Comparison of ENCODE assay signal across 8 mouse cellular contexts in the genomic region with DNA sequence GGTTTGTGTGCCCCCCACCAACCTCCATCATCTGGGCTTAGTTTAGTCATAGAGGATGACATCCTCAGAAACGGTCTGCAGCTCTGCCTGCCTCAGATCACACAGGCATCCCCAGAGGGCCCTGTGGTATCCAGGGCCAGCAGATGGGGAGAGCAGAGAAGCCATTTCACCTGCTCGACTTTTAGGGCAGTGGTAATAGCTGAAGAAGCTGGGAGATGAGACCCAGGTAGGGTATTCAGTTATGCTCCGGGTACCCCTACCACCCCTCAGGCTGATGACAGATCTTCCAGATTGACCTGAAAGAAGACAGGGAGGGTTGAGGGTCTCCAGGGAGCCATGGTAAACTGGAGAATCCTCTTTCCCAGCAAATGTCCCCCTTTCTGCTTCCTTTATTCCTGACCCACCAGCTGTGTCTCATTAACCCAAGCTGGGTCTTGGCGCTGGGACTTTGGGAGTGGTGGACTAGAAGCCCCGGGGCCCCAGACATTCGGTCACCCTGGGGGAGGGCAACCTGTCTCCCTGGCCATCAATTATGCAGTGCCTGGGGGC. TPM values are rescaled to one million over a fixed set of nuclear protein-coding genes. Genes with fewer than 3 reads are reported as not detected.
A peak's percentile ranks its signal among the peaks of the same experiment; 100 is the strongest.
DNase-seq lines count a peak whose midpoint lies in the region; ATAC-seq and TF ChIP-seq lines count a peak whose summit lies in the region.

No protein-coding gene starts in this region.

- dilution Hi-C loops in CH12.LX (cut with MboI; ENCODE audit: extremely low pct_ligation_motif_present, extremely low pct_unique_long_range_greater_than_20kb, low sequenced_read_pairs) = no loop called here

- ATAC-seq in forebrain, embryonic 16.5 days = no peak
- no peak for ATAC-seq in liver, postnatal 0 days

- no peak for TF ChIP-seq EP300 in CH12.LX (IDR thresholded peaks at IDR 0.05; ENCODE audit: low read length)
- no peak for TF ChIP-seq EP300 in liver, postnatal 0 days (IDR thresholded peaks at IDR 0.05; ENCODE audit: low read depth)

- DNase-seq in cerebellum, postnatal 10 days = peak; percentile 65 to 66
- DNase-seq in cerebellum, adult 9-10 months = no peak
- DNase-seq in CH12.LX (ENCODE audit: extremely low read depth) = peak; percentile 64
- DNase-seq in liver, postnatal 0 days = no peak
- DNase-seq in right cerebral cortex, postnatal 14 days = no peak
- no peak for DNase-seq in ovary, adult 18-20 months (ENCODE audit: low spot score)
- DNase-seq in T-cell, adult 2 months (ENCODE audit: low spot score) = no peak

- H3K36me3 ChIP-seq in CH12.LX (replicated peaks in 1 of 2; ENCODE audit: control insufficient read depth in 1 of 2, insufficient read depth in 1 of 2, low read length in 1 of 2) = peaks cover 0 to 8% of the 10 kb centered on the region in 2 experiments
- peaks cover 3% of the 10 kb centered on the region for H3K36me3 ChIP-seq in forebrain, embryonic 16.5 days (ENCODE audit: control insufficient read depth, insufficient read depth)
- no peaks in the 10 kb centered on the region for H3K36me3 ChIP-seq in liver, postnatal 0 days (replicated peaks; ENCODE audit: insufficient read depth, low read length)

- no peak overlapping the region for H3K4me3 ChIP-seq in CH12.LX (replicated peaks in 1 of 3; ENCODE audit: low read depth in 2 of 3, low read length in 2 of 3, poor library complexity in 1 of 3)
- H3K4me3 ChIP-seq in forebrain, embryonic 16.5 days (replicated peaks; ENCODE audit: low read length) = no peak overlapping the region
- no peak overlapping the region for H3K4me3 ChIP-seq in liver, postnatal 0 days (ENCODE audit: low read depth, low read length)

- no peaks in the 10 kb centered on the region for H3K79me2 ChIP-seq in CH12.LX (replicated peaks; ENCODE audit: control insufficient read depth, extremely low read depth, insufficient read depth, poor library complexity, severe bottlenecking)

- 14% methylated on average over 6 of the region's 6 CpGs for WGBS in forebrain, embryonic 16.5 days
- WGBS in liver, postnatal 0 days (ENCODE audit: insufficient replicate concordance) = 40% methylated on average over 6 of the region's 6 CpGs

- H3K4me2 ChIP-seq in CH12.LX (ENCODE audit: insufficient read depth, low read depth, poor library complexity, severe bottlenecking) = peak overlapping the region; percentile 94
- H3K4me2 ChIP-seq in forebrain, embryonic 16.5 days (ENCODE audit: low read length) = peak overlapping the region; percentile 65
- peak overlapping the region; percentile 97; the same call in 1 of the 2 replicates for H3K4me2 ChIP-seq in liver, postnatal 0 days (ENCODE audit: low read depth, low read length)

- H3K9ac ChIP-seq in CH12.LX (ENCODE audit: insufficient read depth, low read depth) = peak overlapping the region; percentile 0; the same call in 1 of the 2 replicates
- H3K9ac ChIP-seq in forebrain, embryonic 16.5 days (replicated peaks; ENCODE audit: low read depth, low read length) = no peak overlapping the region
- H3K9ac ChIP-seq in liver, postnatal 0 days (replicated peaks) = 0 out of 2 replicates have a peak overlapping the region, but pooled peaks have one; percentile 58

- peaks cover 3% of the 10 kb centered on the region for H3K27me3 ChIP-seq in CH12.LX (replicated peaks)
- H3K27me3 ChIP-seq in forebrain, embryonic 16.5 days (replicated peaks; ENCODE audit: control insufficient read depth, insufficient read depth, low read length) = no peaks in the 10 kb centered on the region
- 0 out of 2 replicates have a peak, but pooled peaks cover 5% of the 10 kb centered on the region for H3K27me3 ChIP-seq in liver, postnatal 0 days (ENCODE audit: insufficient read depth, low read length)

- TF ChIP-seq CTCF in CH12.LX (conservative IDR thresholded peaks at IDR 0.05 in 1 of 2, IDR thresholded peaks at IDR 0.05 in 1 of 2; ENCODE audit: low read depth in 2 of 2, low read length in 2 of 2) = no peak
- TF ChIP-seq CTCF in liver, postnatal 0 days (IDR thresholded peaks at IDR 0.05; ENCODE audit: low read depth) = no peak

- in situ Hi-C loops in CH12.LX (cut with MboI; ENCODE audit: low pct_ligation_motif_present, low pct_unique_long_range_greater_than_20kb, low sequenced_read_pairs) = no loop called here

- TF ChIP-seq RAD21 in CH12.LX (IDR thresholded peaks at IDR 0.05; ENCODE audit: low read depth, low read length) = no peak

- peaks cover 24 to 55% of the 10 kb centered on the region in 2 experiments for H3K4me1 ChIP-seq in CH12.LX (ENCODE audit: control insufficient read depth in 1 of 2, insufficient read depth in 2 of 2)
- H3K4me1 ChIP-seq in forebrain, embryonic 16.5 days (replicated peaks; ENCODE audit: control insufficient read depth, insufficient read depth, low read length) = peaks cover 71% of the 10 kb centered on the region
- peaks cover 15% of the 10 kb centered on the region for H3K4me1 ChIP-seq in liver, postnatal 0 days (ENCODE audit: insufficient read depth)

- H3K27ac ChIP-seq in CH12.LX (ENCODE audit: insufficient read depth, low read depth) = no peak overlapping the region
- peak overlapping the region; percentile 90 for H3K27ac ChIP-seq in forebrain, embryonic 16.5 days (ENCODE audit: low read length)
- no peak overlapping the region for H3K27ac ChIP-seq in liver, postnatal 0 days (ENCODE audit: low read depth)

- no peaks in the 10 kb centered on the region for H3K9me3 ChIP-seq in CH12.LX (replicated peaks; ENCODE audit: low read length)
- H3K9me3 ChIP-seq in forebrain, embryonic 16.5 days (ENCODE audit: control insufficient read depth, low read length) = no peaks in the 10 kb centered on the region
- no peaks in the 10 kb centered on the region for H3K9me3 ChIP-seq in liver, postnatal 0 days (ENCODE audit: low read length)

- 0 out of 2 replicates have a peak, but pooled peaks have one; percentile 17 for TF ChIP-seq POLR2A in CH12.LX (IDR thresholded peaks at IDR 0.05; ENCODE audit: low read depth, low read length)

TF ChIP-seq in CH12.LX, 34 proteins besides CTCF, POLR2A, EP300 and RAD21:
- TF ChIP-seq UBTF (IDR thresholded peaks at IDR 0.05; ENCODE audit: low read depth, low read length) (no peak), ZMIZ1 (IDR thresholded peaks at IDR 0.05; ENCODE audit: low read depth, low read length) (peak; percentile 67; the same call in 1 of the 2 replicates), SIN3A (IDR thresholded peaks at IDR 0.05; ENCODE audit: low read length) (no peak), SMC3 (IDR thresholded peaks at IDR 0.05; ENCODE audit: low read depth, low read length) (no peak)
TF ChIP-seq in CH12.LX: peak in this region for 1.

RNA-seq across cellular contexts. Expression of gene Map3k12, which starts 5.5 kb away (rescaled TPM):
- total RNA-seq in CH12.LX (2012; rRNA removed) (2.8 and 3.0 TPM in 2 replicates), CH12.LX (2014; rRNA removed) (1.4 and 1.5 TPM in 2 replicates)
- polyA plus RNA-seq in CH12.LX (2012; ENCODE audit: insufficient read length, low read depth) = 2.3 and 3.0 TPM in 2 replicates
- 58.7 and 69.5 TPM in 2 replicates for polyA plus RNA-seq in forebrain, embryonic 16.5 days (2015; fragmentation: Nextera tagmentation; extraction: Ambion mirVana)
- 0.53 and 0.85 TPM in 2 replicates for polyA plus RNA-seq in liver, postnatal 0 days (2015; fragmentation: Nextera tagmentation; extraction: Ambion mirVana)

RNA-seq across cellular contexts. Expression of gene Tarbp2, which starts 6.6 kb away (rescaled TPM):
- total RNA-seq in CH12.LX (2012; rRNA removed) (75.6 and 95.5 TPM in 2 replicates), CH12.LX (2014; rRNA removed) (53.1 and 62.2 TPM in 2 replicates)
- polyA plus RNA-seq in CH12.LX (2012; ENCODE audit: insufficient read length, low read depth) = 105 and 136 TPM in 2 replicates
- 97.2 and 114 TPM in 2 replicates for polyA plus RNA-seq in forebrain, embryonic 16.5 days (2015; fragmentation: Nextera tagmentation; extraction: Ambion mirVana)
- polyA plus RNA-seq in liver, postnatal 0 days (2015; fragmentation: Nextera tagmentation; extraction: Ambion mirVana) = 26.8 and 27.8 TPM in 2 replicates

RNA-seq across cellular contexts. Expression of gene Gm10337, which starts 7.8 kb away (rescaled TPM):
- not detected in 2 replicates for total RNA-seq in CH12.LX (2012; rRNA removed)
- not detected in 2 replicates for total RNA-seq in CH12.LX (2014; rRNA removed)
- not detected in 2 replicates for polyA plus RNA-seq in CH12.LX (2012; ENCODE audit: insufficient read length, low read depth)
- polyA plus RNA-seq in forebrain, embryonic 16.5 days (2015; fragmentation: Nextera tagmentation; extraction: Ambion mirVana) = 17.3 and 22.2 TPM in 2 replicates
- not detected in 2 replicates for polyA plus RNA-seq in liver, postnatal 0 days (2015; fragmentation: Nextera tagmentation; extraction: Ambion mirVana)

RNA-seq across cellular contexts. Expression of gene Npff, which starts 13.4 kb away (rescaled TPM):
- total RNA-seq in CH12.LX (2012; rRNA removed) (0.76 and 1.0 TPM in 2 replicates), CH12.LX (2014; rRNA removed) (0.82 and 1.1 TPM in 2 replicates)
- 2.1 and 2.7 TPM in 2 replicates for polyA plus RNA-seq in CH12.LX (2012; ENCODE audit: insufficient read length, low read depth)
- polyA plus RNA-seq in forebrain, embryonic 16.5 days (2015; fragmentation: Nextera tagmentation; extraction: Ambion mirVana) = 2.9 and 3.1 TPM in 2 replicates
- polyA plus RNA-seq in liver, postnatal 0 days (2015; fragmentation: Nextera tagmentation; extraction: Ambion mirVana) = 0.42 and 0.60 TPM in 2 replicates

RNA-seq across cellular contexts. Expression of gene Pcbp2, which starts 41.0 kb away (rescaled TPM):
- total RNA-seq in CH12.LX (2012; rRNA removed) (263 and 281 TPM in 2 replicates), CH12.LX (2014; rRNA removed) (308 and 379 TPM in 2 replicates)
- polyA plus RNA-seq in CH12.LX (2012; ENCODE audit: insufficient read length, low read depth) = 1,350 and 1,545 TPM in 2 replicates
- polyA plus RNA-seq in forebrain, embryonic 16.5 days (2015; fragmentation: Nextera tagmentation; extraction: Ambion mirVana) = 144 and 149 TPM in 2 replicates
- 68.4 and 70.9 TPM in 2 replicates for polyA plus RNA-seq in liver, postnatal 0 days (2015; fragmentation: Nextera tagmentation; extraction: Ambion mirVana)

Comparison
In these comparisons a context has a peak if more than half of its experiments do, and no peak if none do; other contexts are left out.
1. DNase-seq: peak in cerebellum, postnatal 10 days (2 of 2) and CH12.LX (single experiment); none in cerebellum, adult 9-10 months (single experiment), liver, postnatal 0 days (single experiment), right cerebral cortex, postnatal 14 days (single experiment), ovary, adult 18-20 months (single experiment) and T-cell, adult 2 months (single experiment).
2. RNA of gene Map3k12, which starts 5.5 kb away (polyA plus RNA-seq): 58.7 to 69.5 TPM in forebrain, embryonic 16.5 days; 2.3 to 3.0 TPM in CH12.LX and 0.53 to 0.85 TPM in liver, postnatal 0 days; every median in the first group is over 10 times any median in the second.
3. RNA of gene Gm10337, which starts 7.8 kb away (polyA plus RNA-seq): 17.3 to 22.2 TPM in forebrain, embryonic 16.5 days; not detected in CH12.LX and not detected in liver, postnatal 0 days; every median in the first group is over 10 times any median in the second.
4. Peak in every context shown above with its lines, with median percentiles within 50 percentile points of each other: H3K4me2 ChIP-seq.